Mouse (Mus musculus) CH12.LX (cell line): ENCODE measurements around the gene Sec14l3. TPM values are rescaled to one million over a fixed set of nuclear protein-coding genes. Genes with fewer than 3 reads are reported as not detected.

Experiments used
- DNase-seq: peaks from one replicate; pipeline ENCODE4 v3.0.0-alpha.2; 2013; ENCODE audit errors: extremely low read depth
- H3K27ac ChIP-seq: 2 replicates; pipeline ENCODE4 v1.5.1; 2012; ENCODE audit warnings: low read depth, mild to moderate bottlenecking, control low read depth, moderate library complexity; ENCODE audit not compliant: insufficient read depth
- H3K27me3 ChIP-seq: replicated peaks from 2 replicates; pipeline ENCODE3; 2012; ENCODE audit warnings: inconsistent platforms
- H3K36me3 ChIP-seq, 2 experiments: replicated peaks in 1 of 2; 2 replicates each; pipeline versions ENCODE3 to v1.6.1; 2012; ENCODE audit warnings: inconsistent platforms in 1 of 2, low read length in 1 of 2, mild to moderate bottlenecking in 1 of 2, mixed read lengths in 1 of 2, moderate library complexity in 1 of 2; ENCODE audit not compliant: control insufficient read depth in 1 of 2, insufficient read depth in 1 of 2
- H3K4me1 ChIP-seq, 2 experiments: 2 replicates each; pipeline ENCODE4 v1.6.1; 2012; ENCODE audit warnings: inconsistent platforms in 1 of 2, moderate library complexity in 1 of 2; ENCODE audit not compliant: insufficient read depth in 2 of 2, control insufficient read depth in 1 of 2
- H3K4me2 ChIP-seq: 2 replicates; pipeline ENCODE4 v1.6.1; 2012; ENCODE audit warnings: low read depth, mild to moderate bottlenecking, control low read depth; ENCODE audit not compliant: poor library complexity, insufficient read depth, severe bottlenecking
- H3K4me3 ChIP-seq, 3 experiments: fragments of 150-350 bp in 1 of 3; sonication (generic) in 1 of 3; replicated peaks in 1 of 3; 2 replicates each; pipeline versions ENCODE3 to v1.5.1; 2011 to 2012; ENCODE audit warnings: low read depth in 2 of 3, low read length in 2 of 3, mild to moderate bottlenecking in 2 of 3, moderate library complexity in 2 of 3, control low read depth in 1 of 3, improper control_type of control experiment in 1 of 3, inconsistent platforms in 1 of 3, mixed read lengths in 1 of 3; ENCODE audit not compliant: poor library complexity in 1 of 3
- H3K79me2 ChIP-seq: replicated peaks from 2 replicates; pipeline ENCODE4 v1.6.1; 2012; ENCODE audit warnings: mild to moderate bottlenecking, moderate library complexity; ENCODE audit not compliant: control insufficient read depth, poor library complexity, insufficient read depth, severe bottlenecking; ENCODE audit errors: extremely low read depth
- H3K9ac ChIP-seq: 2 replicates; pipeline ENCODE4 v1.6.1; 2012; ENCODE audit warnings: low read depth, mild to moderate bottlenecking, control low read depth, moderate library complexity; ENCODE audit not compliant: insufficient read depth
- H3K9me3 ChIP-seq: replicated peaks from 2 replicates; pipeline ENCODE3; 2012; ENCODE audit warnings: low read length, inconsistent platforms, mixed read lengths
- CHD2 ChIP-seq: IDR thresholded peaks from 2 replicates; pipeline ENCODE4 v1.6.1; 2011; ENCODE audit warnings: low read length, improper control_type of control experiment
- CTCF ChIP-seq, 2 experiments: IDR thresholded peaks in 1 of 2; conservative IDR thresholded peaks in 1 of 2; 2 replicates each; pipeline ENCODE4 v1.5.1; 2011 to 2012; ENCODE audit warnings: low read depth in 2 of 2, low read length in 2 of 2, improper control_type of control experiment in 1 of 2, inconsistent platforms in 1 of 2, mild to moderate bottlenecking in 1 of 2, moderate library complexity in 1 of 2
- E2F4 ChIP-seq: IDR thresholded peaks from 2 replicates; pipeline ENCODE4 v1.6.1; 2011; ENCODE audit warnings: low read depth, low read length, improper control_type of control experiment; ENCODE audit not compliant: insufficient replicate concordance
- ELF1 ChIP-seq: IDR thresholded peaks from 2 replicates; pipeline ENCODE4 v1.6.1; 2014; ENCODE audit warnings: low read depth, mild to moderate bottlenecking, inconsistent platforms, low read length, improper control_type of control experiment
- GABPA ChIP-seq: IDR thresholded peaks from 2 replicates; pipeline ENCODE4 v1.6.1; 2012; ENCODE audit warnings: low read depth, low read length, improper control_type of control experiment, inconsistent platforms; ENCODE audit not compliant: insufficient replicate concordance
- HCFC1 ChIP-seq: IDR thresholded peaks from 2 replicates; pipeline ENCODE4 v1.6.1; 2012; ENCODE audit warnings: low read depth, mild to moderate bottlenecking, inconsistent platforms, low read length, improper control_type of control experiment
- JUN ChIP-seq: IDR thresholded peaks from 2 replicates; pipeline ENCODE4 v1.6.1; 2011; ENCODE audit warnings: low read depth, mild to moderate bottlenecking, low read length, improper control_type of control experiment, moderate library complexity; ENCODE audit not compliant: insufficient read depth
- MAFK ChIP-seq: IDR thresholded peaks from 2 replicates; pipeline ENCODE4 v1.6.1; 2011; ENCODE audit warnings: low read length, improper control_type of control experiment; ENCODE audit not compliant: insufficient replicate concordance
- MAZ ChIP-seq: IDR thresholded peaks from 2 replicates; pipeline ENCODE4 v1.6.1; 2012; ENCODE audit warnings: low read depth, mild to moderate bottlenecking, inconsistent platforms, low read length, improper control_type of control experiment, moderate library complexity
- MYC ChIP-seq: IDR thresholded peaks from 2 replicates; pipeline ENCODE4 v1.6.1; 2011; ENCODE audit warnings: low read depth, mild to moderate bottlenecking, improper control_type of control experiment, low read length
- NRF1 ChIP-seq: IDR thresholded peaks from 2 replicates; pipeline ENCODE4 v1.6.1; 2014; ENCODE audit warnings: low read depth, mild to moderate bottlenecking, inconsistent platforms, low read length, improper control_type of control experiment, moderate library complexity
- PAX5 ChIP-seq: IDR thresholded peaks from 2 replicates; pipeline ENCODE4 v1.6.1; 2012; ENCODE audit warnings: low read length, inconsistent platforms, mixed read lengths
- RCOR1 ChIP-seq: conservative IDR thresholded peaks from 2 replicates; pipeline ENCODE4 v1.6.1; 2012; ENCODE audit warnings: low read depth, mild to moderate bottlenecking, inconsistent platforms, low read length, improper control_type of control experiment
- SIN3A ChIP-seq: IDR thresholded peaks from 2 replicates; pipeline ENCODE4 v1.6.1; 2012; ENCODE audit warnings: low read length, improper control_type of control experiment, inconsistent platforms
- TBP ChIP-seq: conservative IDR thresholded peaks from 2 replicates; pipeline ENCODE4 v1.6.1; 2011; ENCODE audit warnings: low read depth, low read length, improper control_type of control experiment
- TCF12 ChIP-seq: IDR thresholded peaks from 2 replicates; pipeline ENCODE4 v1.6.1; 2014; ENCODE audit warnings: low read depth, mild to moderate bottlenecking, inconsistent platforms, low read length, improper control_type of control experiment
- UBTF ChIP-seq: IDR thresholded peaks from 2 replicates; pipeline ENCODE4 v1.6.1; 2012; ENCODE audit warnings: low read depth, mild to moderate bottlenecking, inconsistent platforms, low read length, improper control_type of control experiment, moderate library complexity
- USF1 ChIP-seq: IDR thresholded peaks from 2 replicates; pipeline ENCODE4 v1.6.1; 2014; ENCODE audit warnings: low read depth, mild to moderate bottlenecking, inconsistent platforms, low read length, improper control_type of control experiment
- USF2 ChIP-seq: conservative IDR thresholded peaks from 2 replicates; pipeline ENCODE4 v1.6.1; 2011; ENCODE audit warnings: low read depth, low read length, improper control_type of control experiment
- ZC3H11A ChIP-seq: IDR thresholded peaks from 2 replicates; pipeline ENCODE4 v1.6.1; 2012; ENCODE audit warnings: low read depth, mild to moderate bottlenecking, inconsistent platforms, low read length, improper control_type of control experiment
- ZKSCAN1 ChIP-seq: IDR thresholded peaks from 2 replicates; pipeline ENCODE4 v1.6.1; 2012; ENCODE audit warnings: low read depth, inconsistent platforms, low read length, improper control_type of control experiment, borderline replicate concordance
- ZMIZ1 ChIP-seq: IDR thresholded peaks from 2 replicates; pipeline ENCODE4 v1.6.1; 2012; ENCODE audit warnings: low read depth, mild to moderate bottlenecking, inconsistent platforms, low read length, improper control_type of control experiment
- ZNF384 ChIP-seq: IDR thresholded peaks from 2 replicates; pipeline ENCODE4 v1.6.1; 2012; ENCODE audit warnings: low read depth, low read length, improper control_type of control experiment, inconsistent platforms
- dilution Hi-C: fragments of 300-500 bp; cut with MboI; formaldehyde crosslinking; loops from 2 replicates; pipeline ENCODE4 v1.14.3; 2020; ENCODE audit warnings: low sequenced_read_pairs; ENCODE audit not compliant: extremely low pct_unique_long_range_greater_than_20kb, extremely low pct_ligation_motif_present
- in situ Hi-C: fragments of 300-500 bp; cut with MboI; formaldehyde crosslinking; loops from 3 replicates; pipeline ENCODE4 v1.14.3; 2019; ENCODE audit warnings: low sequenced_read_pairs, low pct_ligation_motif_present, low pct_unique_long_range_greater_than_20kb, mixed read lengths
- polyA plus RNA-seq: library from polyadenylated mRNA; unstranded; fragments of >175 nt; gene quantifications from 2 replicates; pipeline ENCODE4 v1.2.1, GENCODE M21; 2012; ENCODE audit warnings: low read depth; ENCODE audit not compliant: insufficient read length
- total RNA-seq, 2 experiments: library from RNA; depleted of rRNA; stranded (reverse); fragments of 300-350 nt in 1 of 2; fragments of >200 nt in 1 of 2; gene quantifications; 2 replicates each; pipeline ENCODE4 v1.2.3; 2012 to 2014

The Sec14l3 gene
- total and polyA plus RNA-seq, 3 experiments: not detected

- Histone ChIP-seq H3K9me3 (no peaks in the 10 kb centered on the region), H3K9ac (no peak overlapping the region), H3K36me3 (peaks cover 30 to 91% of the 10 kb centered on the region in 2 experiments), H3K4me1 (no peaks in the 10 kb centered on the region), H3K4me2 (no peak overlapping the region), H3K79me2 (no peaks in the 10 kb centered on the region), H3K4me3 (no peak overlapping the region), H3K27ac (no peak overlapping the region), H3K27me3 (no peaks in the 10 kb centered on the region)
- in situ Hi-C loops: no loop called here
- TF ChIP-seq TBP: no peak
- no peak for TF ChIP-seq RCOR1
- no peak for TF ChIP-seq ZC3H11A
- TF ChIP-seq UBTF: no peak
- no peak for TF ChIP-seq USF2
- no peak for TF ChIP-seq TCF12
- no peak for TF ChIP-seq E2F4
- TF ChIP-seq ZMIZ1: no peak
- no peak for TF ChIP-seq GABPA
- no peak for TF ChIP-seq ZKSCAN1
- TF ChIP-seq ELF1: no peak
- TF ChIP-seq MAZ: no peak
- no peak for TF ChIP-seq USF1
- no peak for TF ChIP-seq CHD2
- no peak for TF ChIP-seq NRF1
- TF ChIP-seq ZNF384: no peak
- DNase-seq: no peak
- dilution Hi-C loops: no loop called here
Observed at GRCm38 (mm10) chr11:4115407-4115806, 50.8 kb downstream of the Sec14l3 start.

- dilution Hi-C loops: no loop called here
- peaks cover 0 to 10% of the 10 kb centered on the region in 2 experiments; a peak in 3 of 4 replicates for H3K4me1 ChIP-seq
- TF ChIP-seq CTCF (conservative IDR thresholded peaks at IDR 0.05 in 1 of 2, IDR thresholded peaks at IDR 0.05 in 1 of 2; ENCODE audit: low read depth in 2 of 2, low read length in 2 of 2) (no peak), MAFK (no peak), JUN (no peak), TBP (no peak), E2F4 (no peak), PAX5 (no peak), MYC (no peak), ZKSCAN1 (no peak), ZNF384 (no peak), HCFC1 (no peak), SIN3A (no peak)
- no peak overlapping the region for H3K4me2 ChIP-seq
- in situ Hi-C loops: no loop called here
- peaks cover 23 to 86% of the 10 kb centered on the region in 2 experiments for H3K36me3 ChIP-seq
- no peak overlapping the region for H3K27ac ChIP-seq
- no peaks in the 10 kb centered on the region for H3K9me3 ChIP-seq
- no peak for DNase-seq
- H3K79me2 ChIP-seq: no peaks in the 10 kb centered on the region
- no peak overlapping the region for H3K4me3 ChIP-seq
- H3K9ac ChIP-seq: no peak overlapping the region
- no peaks in the 10 kb centered on the region for H3K27me3 ChIP-seq
Observed at GRCm38 (mm10) chr11:4116458-4117141, 52.0 kb downstream of the Sec14l3 start.
